Mouse (Mus musculus) C2C12 (cell line): ENCODE results near the gene Eno1. TPM values are rescaled to one million over a fixed set of nuclear protein-coding genes. Genes with fewer than 3 reads are reported as not detected.

Source experiments
- H3K27me3 ChIP-seq: one replicate; pipeline ENCODE4 v1.6.1; 2011; ENCODE audit not compliant: control insufficient read depth, insufficient read depth, insufficient read length
- H3K36me3 ChIP-seq: one replicate; pipeline ENCODE4 v1.6.1; 2011; ENCODE audit not compliant: control insufficient read depth, insufficient read depth
- H3K4me3 ChIP-seq: one replicate; pipeline ENCODE4 v1.5.1; 2011; ENCODE audit warnings: mild to moderate bottlenecking, control low read depth; ENCODE audit not compliant: poor library complexity, insufficient read depth, severe bottlenecking
- H3K79me2 ChIP-seq: one replicate; pipeline ENCODE4 v1.6.1; 2011; ENCODE audit not compliant: control insufficient read depth, insufficient read depth
- H3K79me3 ChIP-seq: one replicate; pipeline ENCODE4 v1.6.1; 2011; ENCODE audit warnings: low read depth, control low read depth
- H3ac ChIP-seq: one replicate; pipeline ENCODE3; 2011; ENCODE audit warnings: low read depth; ENCODE audit not compliant: control insufficient read depth, insufficient read length
- CEBPB ChIP-seq: IDR thresholded peaks from one replicate; pipeline ENCODE4 v1.6.1; 2011; ENCODE audit warnings: low read depth, mild to moderate bottlenecking, control low read depth, moderate library complexity
- CTCF ChIP-seq: IDR thresholded peaks from one replicate; pipeline ENCODE4 v1.5.1; 2011; ENCODE audit not compliant: control insufficient read depth, insufficient read depth, insufficient read length
- FOSL1 ChIP-seq: IDR thresholded peaks from one replicate; pipeline ENCODE4 v1.8.0; 2011; ENCODE audit warnings: mild to moderate bottlenecking, low read length; ENCODE audit not compliant: poor library complexity, insufficient read depth, severe bottlenecking
- MAX ChIP-seq: IDR thresholded peaks from one replicate; pipeline ENCODE4 v1.6.1; 2011; ENCODE audit warnings: mild to moderate bottlenecking, control low read depth
- MYOD1 ChIP-seq: IDR thresholded peaks from one replicate; pipeline ENCODE4 v1.6.1; 2011; ENCODE audit warnings: low read depth; ENCODE audit not compliant: control insufficient read depth, insufficient read length
- MYOG ChIP-seq: IDR thresholded peaks from one replicate; pipeline ENCODE4 v1.6.1; 2011; ENCODE audit not compliant: control insufficient read depth, insufficient read length; ENCODE audit errors: extremely low read depth
- USF1 ChIP-seq: IDR thresholded peaks from one replicate; pipeline ENCODE4 v1.6.1; 2011; ENCODE audit warnings: low read depth, mild to moderate bottlenecking, control low read depth, moderate library complexity
- polyA plus RNA-seq: library from polyadenylated mRNA; unstranded; fragments of >200 nt; fragmentation: generic; extraction: Trizol; gene quantifications from one replicate; pipeline ENCODE4 v1.2.1, GENCODE M21; 2012; ENCODE audit warnings: missing spikeins

Gene Eno1
- polyA plus RNA-seq, 1 experiment: 1,471 TPM

DNA sequence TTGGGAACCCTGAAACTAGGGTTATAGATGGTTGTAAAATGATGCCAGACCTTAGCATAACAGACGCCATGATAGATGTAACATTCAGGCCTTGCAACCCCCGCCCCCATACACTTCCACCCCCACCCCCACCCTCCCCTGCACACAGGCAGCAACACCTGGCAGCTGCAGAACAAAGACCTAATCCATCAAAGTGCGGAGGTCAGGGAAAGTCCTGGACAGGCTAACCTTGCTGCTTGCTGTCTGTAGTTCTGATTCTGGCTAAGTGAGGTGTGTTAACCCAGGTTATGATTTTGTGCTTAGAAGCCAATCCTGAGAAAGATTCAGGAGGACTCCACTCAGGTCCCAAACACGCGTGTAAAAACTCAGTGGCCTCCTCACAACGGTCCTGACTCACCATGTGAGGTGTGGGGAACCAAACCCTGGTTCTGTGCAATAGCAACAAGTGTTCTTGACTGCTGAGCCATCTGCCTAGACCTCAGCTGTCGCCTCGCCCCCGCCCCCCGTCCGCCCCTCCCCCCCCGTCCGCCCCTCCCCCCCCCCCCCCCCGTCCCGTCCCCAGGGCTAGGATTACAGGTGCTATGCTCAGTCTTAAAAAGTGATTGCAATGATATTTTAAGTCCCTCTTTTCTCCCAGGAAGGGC, 6.7 kb upstream of the Eno1 start:
- H3K79me2 ChIP-seq: no peaks in the 10 kb centered on the region

DNA sequence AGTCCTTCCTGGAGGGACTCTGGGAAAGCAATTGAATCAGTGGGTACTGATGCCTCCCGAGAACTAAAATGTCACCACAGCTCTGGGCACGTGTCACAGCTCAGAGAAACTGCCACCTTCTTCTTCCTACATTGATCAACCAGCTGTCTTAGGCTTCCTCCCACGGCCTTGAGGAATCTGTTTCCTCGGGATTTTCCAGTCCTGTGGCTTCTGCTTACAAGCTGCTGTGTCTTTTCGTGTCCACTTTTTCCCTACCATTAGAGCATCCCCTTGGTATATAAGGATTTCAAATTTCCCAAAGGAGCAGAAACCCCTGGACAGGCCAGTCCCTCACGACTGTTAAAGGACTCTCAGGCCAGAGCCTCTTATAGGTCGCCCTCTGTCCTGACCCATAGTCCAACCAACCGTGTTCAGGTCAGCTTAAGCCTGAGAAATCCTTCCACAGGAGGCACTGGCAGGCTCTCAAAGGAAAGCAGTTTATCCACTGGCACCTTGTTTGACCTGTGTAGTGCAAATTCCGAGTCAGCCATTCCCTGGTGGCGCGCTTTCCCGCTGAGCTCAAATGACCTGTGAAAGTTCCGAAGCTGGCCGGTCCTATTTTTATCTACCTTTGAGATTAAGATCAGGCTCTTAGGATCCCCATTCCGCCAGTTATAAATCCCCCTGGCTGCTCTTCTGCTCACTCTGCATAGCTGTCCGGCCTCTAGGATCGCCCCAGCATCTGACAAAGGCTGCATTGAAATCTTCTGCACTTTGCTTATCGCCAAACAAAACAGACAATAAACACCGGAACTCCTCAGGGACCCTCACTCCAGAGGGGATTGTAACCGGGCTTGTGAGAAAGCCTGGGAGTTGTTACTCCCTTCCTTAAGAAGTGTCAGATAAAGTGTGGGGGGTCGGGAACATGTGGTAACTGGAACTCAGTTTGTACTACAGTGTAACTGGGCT, 5.8 kb upstream of the Eno1 start:
- H3ac ChIP-seq: no peak overlapping the region
- TF ChIP-seq CEBPB (no peak), FOSL1 (no peak), MAX (no peak), MYOG (no peak), CTCF (no peak), MYOD1 (no peak), USF1 (no peak)

More for the DNA sequence above, 6.7 kb upstream of the Eno1 start:
- no peak overlapping the region for H3ac ChIP-seq
- H3K27me3 ChIP-seq: no peaks in the 10 kb centered on the region
- H3K4me3 ChIP-seq: no peak overlapping the region
- TF ChIP-seq FOSL1: no peak
- no peak for TF ChIP-seq CTCF
- no peak for TF ChIP-seq MAX
- no peaks in the 10 kb centered on the region for H3K79me3 ChIP-seq
- H3K36me3 ChIP-seq: no peaks in the 10 kb centered on the region

DNA sequence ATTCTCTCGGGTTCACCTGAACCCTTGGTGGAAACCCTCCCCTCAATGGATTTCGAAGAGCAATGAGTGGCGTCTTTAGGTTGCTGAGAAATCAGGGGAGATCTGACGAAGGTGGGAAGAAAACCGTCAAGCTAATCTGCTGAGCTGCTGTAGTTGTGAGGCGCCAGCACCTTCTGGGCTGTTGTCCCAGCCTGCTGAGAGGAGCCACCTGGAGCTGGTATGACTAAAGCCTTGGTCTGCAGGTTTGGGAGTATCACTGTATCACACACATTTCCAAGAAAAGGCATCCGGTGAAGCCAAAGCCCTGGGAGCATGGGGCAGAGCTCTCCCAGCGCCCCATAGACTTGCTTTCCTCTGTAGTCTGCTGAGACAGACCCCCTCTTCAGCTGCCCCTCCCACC, 4.7 kb upstream of the Eno1 start:
- H3K27me3 ChIP-seq: no peaks in the 10 kb centered on the region
- peaks cover 6% of the 10 kb centered on the region for H3K79me2 ChIP-seq
- H3ac ChIP-seq: no peak overlapping the region
- TF ChIP-seq MYOD1 (no peak), MAX (no peak)
- H3K4me3 ChIP-seq: no peak overlapping the region
- H3K36me3 ChIP-seq: no peaks in the 10 kb centered on the region
- no peaks in the 10 kb centered on the region for H3K79me3 ChIP-seq

More for the DNA sequence above, 5.8 kb upstream of the Eno1 start:
- Histone ChIP-seq H3K4me3 (no peak overlapping the region), H3K79me2 (no peaks in the 10 kb centered on the region), H3K27me3 (no peaks in the 10 kb centered on the region), H3K79me3 (no peaks in the 10 kb centered on the region), H3K36me3 (no peaks in the 10 kb centered on the region)

DNA sequence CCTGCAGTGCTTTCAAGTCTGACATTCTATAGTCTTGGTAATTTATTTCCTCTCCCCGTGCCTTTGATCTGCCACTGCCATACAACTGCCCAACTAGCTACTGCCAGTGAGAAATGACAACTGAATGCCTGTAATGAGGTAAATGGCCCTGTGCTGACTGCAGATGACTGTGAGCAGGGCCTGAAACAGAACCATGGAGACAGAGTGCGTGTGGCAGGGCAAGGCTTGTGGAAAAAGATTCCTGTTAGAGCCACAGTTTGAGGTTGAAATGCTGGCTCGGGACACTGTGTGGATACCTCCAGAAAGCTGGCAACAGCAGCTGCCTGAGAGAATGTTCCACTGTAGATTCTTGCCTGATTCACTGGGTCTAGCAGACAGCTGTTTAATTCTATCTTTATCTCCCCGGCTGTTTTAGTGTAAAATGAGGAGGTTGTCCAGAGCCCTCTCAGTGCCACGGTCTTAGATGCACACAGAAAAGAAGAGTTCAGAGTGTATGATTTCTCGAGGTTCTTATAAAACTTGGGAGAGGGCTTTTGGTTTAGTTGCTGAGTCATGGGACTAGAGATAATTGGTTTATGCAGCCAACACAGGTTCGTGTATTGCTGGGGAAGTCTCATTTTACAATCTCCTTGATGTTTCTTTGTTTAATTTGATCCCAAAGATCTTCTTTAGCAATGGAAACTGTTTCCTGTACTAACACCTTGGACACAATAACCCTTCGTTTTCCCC, 1.8 kb upstream of the Eno1 start:
- Histone ChIP-seq H3K79me3 (peaks cover 26% of the 10 kb centered on the region), H3K4me3 (no peak overlapping the region), H3ac (peak overlapping the region; percentile 41), H3K27me3 (no peaks in the 10 kb centered on the region), H3K79me2 (peaks cover 34% of the 10 kb centered on the region), H3K36me3 (peaks cover 19% of the 10 kb centered on the region)
- TF ChIP-seq USF1: no peak
- TF ChIP-seq MYOD1: peak; percentile 72
- TF ChIP-seq MYOG: no peak
- no peak for TF ChIP-seq CEBPB
- no peak for TF ChIP-seq MAX
- TF ChIP-seq CTCF: no peak
- no peak for TF ChIP-seq FOSL1

DNA sequence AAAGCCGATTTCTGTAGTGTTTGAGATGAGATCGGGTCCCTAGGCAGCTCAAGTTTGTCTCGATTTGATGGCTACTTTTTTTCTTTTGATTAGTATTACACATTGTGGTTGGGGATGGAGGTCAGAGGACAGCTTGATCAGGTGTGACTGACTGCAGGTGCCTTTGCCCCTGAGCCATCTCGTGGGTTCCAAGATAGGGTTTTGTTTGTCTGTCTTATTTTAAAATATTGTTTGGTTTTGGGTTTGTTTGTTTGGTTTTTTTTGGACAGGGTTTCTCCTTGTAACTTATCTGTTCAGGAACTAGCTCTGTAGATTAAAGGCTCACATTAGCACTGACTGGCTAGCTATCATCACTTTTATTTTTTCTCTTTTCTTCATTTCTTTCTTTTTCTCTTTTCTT, 936 bp upstream of the Eno1 start:
- H3K79me2 ChIP-seq: peaks cover 41% of the 10 kb centered on the region
- peaks cover 30% of the 10 kb centered on the region for H3K79me3 ChIP-seq
- H3K4me3 ChIP-seq: no peak overlapping the region
- H3K36me3 ChIP-seq: peaks cover 23% of the 10 kb centered on the region
- no peak for TF ChIP-seq USF1
- TF ChIP-seq FOSL1: no peak
- TF ChIP-seq MAX: no peak
- no peak overlapping the region for H3ac ChIP-seq
- no peaks in the 10 kb centered on the region for H3K27me3 ChIP-seq

DNA sequence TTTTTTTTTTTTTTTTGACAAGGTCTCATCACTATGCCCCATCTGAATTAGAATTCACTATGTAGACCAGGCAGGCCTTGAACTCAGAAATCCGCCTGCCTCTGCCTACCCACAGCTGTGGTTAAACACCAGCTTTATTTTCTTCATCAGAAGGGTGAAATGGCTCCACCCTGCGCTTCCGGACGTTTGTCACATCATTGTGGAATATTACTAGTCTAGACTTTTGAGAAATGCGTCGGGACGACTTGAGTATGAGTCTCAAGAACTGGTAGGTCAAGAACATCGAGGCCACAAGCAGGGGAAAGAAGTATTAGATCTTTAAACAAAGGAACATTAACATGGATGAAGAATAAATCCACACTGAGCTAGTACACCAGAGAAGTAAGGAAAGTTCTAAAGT, 490 bp upstream of the Eno1 start:
- peak overlapping the region; percentile 91 for H3ac ChIP-seq

More for the DNA sequence above, 490 bp upstream of the Eno1 start:
- TF ChIP-seq MYOG (no peak), MAX (no peak), USF1 (no peak), CEBPB (no peak), CTCF (no peak), MYOD1 (no peak), FOSL1 (no peak)
- Histone ChIP-seq H3K27me3 (no peaks in the 10 kb centered on the region), H3K79me3 (peaks cover 35% of the 10 kb centered on the region), H3K4me3 (peak overlapping the region; percentile 43), H3K36me3 (peaks cover 28% of the 10 kb centered on the region), H3K79me2 (peaks cover 46% of the 10 kb centered on the region)
